Mouse (Mus musculus) lung, embryonic 16.5 days (tissue): ENCODE results near the gene Lins1. TPM values are rescaled to one million over a fixed set of nuclear protein-coding genes. Genes with fewer than 3 reads are reported as not detected.
A peak's percentile ranks its signal among the peaks of the same experiment; 100 is the strongest.

Source experiments
- ATAC-seq: fragments of 200-750 bp; cut with Nextera tagmentation; 2 replicates; pipeline ENCODE4 v1.8.0; 2017; ENCODE audit warnings: low read depth, mild to moderate bottlenecking, moderate library complexity
- H3K27ac ChIP-seq: fragments of 300-500 bp; sonication (generic); 2 replicates; pipeline ENCODE4 v1.5.1; 2014; ENCODE audit warnings: mild to moderate bottlenecking, control low read depth, low read length
- H3K27me3 ChIP-seq: fragments of 300-500 bp; sonication (generic); 2 replicates; pipeline ENCODE4 v1.6.1; 2014; ENCODE audit warnings: low read depth, low read length, mixed read lengths; ENCODE audit not compliant: control insufficient read depth, insufficient read depth
- H3K36me3 ChIP-seq: fragments of 300-500 bp; sonication (generic); 2 replicates; pipeline ENCODE4 v1.6.1; 2014; ENCODE audit warnings: low read length; ENCODE audit not compliant: control insufficient read depth, insufficient read depth
- H3K4me1 ChIP-seq: fragments of 300-500 bp; sonication (generic); replicated peaks from 2 replicates; pipeline ENCODE4 v1.6.1; 2014; ENCODE audit warnings: low read length, mixed read lengths; ENCODE audit not compliant: control insufficient read depth, insufficient read depth
- H3K4me2 ChIP-seq: fragments of 300-500 bp; sonication (generic); 2 replicates; pipeline ENCODE4 v1.6.1; 2014; ENCODE audit warnings: low read depth, low read length, control low read depth
- H3K4me3 ChIP-seq: fragments of 300-500 bp; sonication (generic); 2 replicates; pipeline ENCODE4 v1.5.1; 2014; ENCODE audit warnings: mild to moderate bottlenecking, low read length, control low read depth
- H3K9ac ChIP-seq: fragments of 300-500 bp; sonication (generic); 2 replicates; pipeline ENCODE4 v1.6.1; 2014; ENCODE audit warnings: low read length, control low read depth
- H3K9me3 ChIP-seq: fragments of 300-500 bp; sonication (generic); 2 replicates; pipeline ENCODE4 v1.6.1; 2016; ENCODE audit warnings: low read length; ENCODE audit not compliant: control insufficient read depth
- WGBS: fragments of 180-500 bp; shearing (Covaris S2); extraction: QIAGEN DNeasy Blood & Tissue Kit; methylation state at CpG from one replicate; pipeline ENCODE4 v1.1.7; 2014; 5-methylcytosine and 5-hydroxymethylcytosine counted together
- polyA plus RNA-seq: library from polyadenylated mRNA; unstranded; fragments of >200 nt; fragmentation: Nextera tagmentation; extraction: Ambion mirVana; gene quantifications from 2 replicates; pipeline ENCODE4 v1.2.1, GENCODE M21; 2015

Lins1 gene
- polyA plus RNA-seq, 1 experiment from 2014 or later, result 20.9 TPM

DNA sequence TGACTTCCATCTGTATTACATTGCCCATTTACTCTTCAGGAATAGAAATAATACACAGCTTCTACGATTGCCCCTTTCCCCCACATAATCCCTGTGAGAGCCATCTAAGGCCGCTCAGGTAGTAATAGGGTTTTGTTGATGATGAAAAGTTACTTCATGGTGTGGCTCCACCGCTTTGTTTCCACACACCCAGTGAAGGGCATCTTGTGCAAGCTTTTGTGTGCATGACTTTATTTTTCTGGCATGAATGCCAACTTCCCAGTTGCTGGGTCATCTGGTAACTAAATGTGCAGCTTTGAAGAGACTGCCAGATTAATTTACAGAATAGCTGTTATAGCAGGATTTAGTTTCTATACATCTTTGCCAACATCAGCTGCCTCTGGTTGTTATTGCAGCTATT, 14.9 kb downstream of the Lins1 start:
- Histone ChIP-seq H3K4me3 (no peak overlapping the region), H3K9me3 (no peaks in the 10 kb centered on the region), H3K4me2 (no peak overlapping the region), H3K27me3 (no peaks in the 10 kb centered on the region), H3K36me3 (peaks cover 5% of the 10 kb centered on the region; the same call in 1 of the 2 replicates), H3K9ac (no peak overlapping the region), H3K4me1 (no peaks in the 10 kb centered on the region), H3K27ac (no peak overlapping the region)
- 89% methylated on average over 3 of the region's 3 CpGs for WGBS
- no peak for ATAC-seq

DNA sequence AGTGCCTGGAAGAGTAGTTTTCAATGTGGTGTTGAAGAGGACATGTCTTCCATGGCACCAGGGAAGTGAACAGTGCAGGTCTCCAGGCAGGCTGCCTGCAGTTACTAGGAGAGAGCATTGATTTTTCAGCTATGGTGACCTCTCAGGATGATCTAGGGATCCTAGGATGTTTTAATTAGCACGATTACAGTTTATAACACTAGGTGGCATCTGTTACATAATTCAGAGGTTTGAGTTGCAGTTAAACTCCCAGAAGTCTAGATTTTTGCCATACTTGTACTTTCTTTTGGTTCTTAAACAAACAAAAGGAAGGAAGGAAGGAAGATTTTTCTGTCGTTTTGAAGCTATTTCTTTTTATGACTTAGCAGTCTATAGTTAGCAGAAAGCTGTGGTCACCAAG, 21.5 kb downstream of the Lins1 start:
- H3K4me2 ChIP-seq, result no peak overlapping the region
- WGBS, result 23% methylated on average over 2 of the region's 2 CpGs
- no peak for ATAC-seq
- H3K36me3 ChIP-seq, result peaks cover 15% of the 10 kb centered on the region
- no peaks in the 10 kb centered on the region for H3K27me3 ChIP-seq
- H3K4me1 ChIP-seq, result 0 out of 2 replicates have a peak, but pooled peaks cover 2% of the 10 kb centered on the region
- H3K27ac ChIP-seq, result no peak overlapping the region
- H3K4me3 ChIP-seq, result no peak overlapping the region
- H3K9me3 ChIP-seq, result no peaks in the 10 kb centered on the region
- 0 out of 2 replicates have a peak overlapping the region, but pooled peaks have one; percentile 5 for H3K9ac ChIP-seq

DNA sequence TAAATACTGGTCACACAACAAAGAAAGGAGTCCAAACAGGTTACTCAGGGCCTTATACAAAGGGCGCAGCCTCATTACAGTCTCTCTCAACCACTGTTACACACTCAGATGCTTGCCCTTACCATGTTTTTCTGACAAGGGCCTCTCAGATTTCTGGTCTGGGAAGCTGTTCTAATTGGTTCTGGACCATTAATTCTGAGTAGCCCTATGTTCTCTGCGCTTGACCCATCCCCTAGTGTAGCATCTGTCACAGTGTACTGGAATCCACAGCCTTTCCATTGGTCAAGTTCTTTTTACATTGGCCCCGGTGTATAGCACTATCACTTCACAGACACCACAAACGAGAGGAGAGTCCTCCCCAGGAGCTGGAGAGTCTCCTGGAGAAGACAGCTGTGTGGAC, 34.8 kb downstream of the Lins1 start:
- H3K9ac ChIP-seq, result no peak overlapping the region
- no peak overlapping the region for H3K4me3 ChIP-seq
- H3K36me3 ChIP-seq, result no peaks in the 10 kb centered on the region
- H3K4me2 ChIP-seq, result no peak overlapping the region
- no peaks in the 10 kb centered on the region for H3K4me1 ChIP-seq
- H3K27me3 ChIP-seq, result no peaks in the 10 kb centered on the region
- 88% methylated on average over 4 of the region's 4 CpGs for WGBS
- no peak overlapping the region for H3K27ac ChIP-seq
- no peaks in the 10 kb centered on the region for H3K9me3 ChIP-seq
- no peak for ATAC-seq

DNA sequence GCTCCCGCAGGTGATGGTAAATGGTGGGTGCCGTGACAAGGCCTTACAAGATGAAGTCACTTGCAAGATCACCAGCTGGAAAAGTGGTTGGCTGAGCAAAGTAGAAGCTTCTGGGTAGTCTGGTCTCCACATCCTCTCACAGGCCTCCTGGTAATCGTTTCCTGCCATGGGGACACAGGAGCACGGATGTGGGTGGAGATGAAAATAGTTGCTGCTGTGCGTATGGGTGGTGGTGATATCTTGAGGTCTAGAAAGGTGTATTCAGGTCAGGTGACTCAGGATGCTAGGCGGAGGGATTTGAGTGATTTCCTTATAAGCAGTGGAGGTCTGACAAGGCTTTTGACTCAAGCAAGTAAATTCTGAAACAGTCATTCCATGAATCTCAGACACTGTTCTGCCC, 35.3 kb downstream of the Lins1 start:
- 83% methylated on average over 6 of the region's 6 CpGs for WGBS

DNA sequence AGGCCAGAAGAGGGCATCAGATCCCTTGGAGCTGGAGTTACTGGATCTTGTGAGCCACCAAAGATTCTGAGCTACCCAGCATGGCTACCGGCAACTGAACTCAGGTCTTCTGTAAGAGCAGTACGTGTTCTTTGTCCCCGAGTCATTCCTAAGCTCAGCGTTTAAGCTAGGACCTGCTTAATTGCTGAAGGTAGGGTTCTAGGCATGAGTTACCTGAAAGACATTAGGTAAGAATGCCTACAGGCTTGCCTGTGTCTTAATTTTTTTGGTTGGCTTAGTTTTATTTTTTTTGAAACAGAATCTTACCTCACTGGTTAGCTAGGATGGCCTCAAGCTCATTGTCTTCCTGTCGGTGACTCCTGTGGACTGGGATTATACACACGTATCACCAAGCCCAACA, 38.4 kb downstream of the Lins1 start:
- Histone ChIP-seq H3K4me2 (no peak overlapping the region), H3K27ac (no peak overlapping the region), H3K9me3 (no peaks in the 10 kb centered on the region), H3K27me3 (no peaks in the 10 kb centered on the region), H3K4me1 (no peaks in the 10 kb centered on the region), H3K4me3 (no peak overlapping the region), H3K9ac (no peak overlapping the region), H3K36me3 (no peaks in the 10 kb centered on the region)
- WGBS, result 89% methylated on average over 6 of the region's 6 CpGs
- ATAC-seq, result no peak

More for the DNA sequence above, 35.3 kb downstream of the Lins1 start:
- no peak for ATAC-seq
- no peak overlapping the region for H3K4me3 ChIP-seq
- no peaks in the 10 kb centered on the region for H3K9me3 ChIP-seq
- H3K4me1 ChIP-seq, result no peaks in the 10 kb centered on the region
- H3K27ac ChIP-seq, result no peak overlapping the region
- H3K4me2 ChIP-seq, result no peak overlapping the region
- no peak overlapping the region for H3K9ac ChIP-seq
- H3K36me3 ChIP-seq, result no peaks in the 10 kb centered on the region
- H3K27me3 ChIP-seq, result no peaks in the 10 kb centered on the region

DNA sequence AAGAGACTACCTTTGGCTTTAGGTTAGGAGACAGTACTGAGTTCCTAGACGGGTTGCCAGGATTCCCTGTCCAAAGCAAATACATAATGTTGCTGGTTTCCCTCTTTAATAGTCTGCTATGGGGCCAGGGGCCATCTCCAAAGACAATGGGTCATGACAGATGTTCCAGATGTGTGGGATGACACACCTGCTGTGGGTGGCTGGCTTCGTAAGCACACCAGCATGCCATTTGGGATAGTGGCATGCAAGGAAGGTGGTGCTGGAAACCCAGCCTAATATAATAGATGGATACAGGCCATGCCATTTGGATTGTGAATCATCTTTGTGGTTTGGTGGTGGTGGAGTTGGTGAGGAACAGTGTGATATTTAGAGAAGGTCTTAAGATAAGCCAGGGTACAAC, 39.5 kb downstream of the Lins1 start:
- Histone ChIP-seq H3K9ac (no peak overlapping the region), H3K27me3 (no peaks in the 10 kb centered on the region), H3K36me3 (no peaks in the 10 kb centered on the region), H3K4me1 (no peaks in the 10 kb centered on the region), H3K9me3 (no peaks in the 10 kb centered on the region), H3K27ac (no peak overlapping the region), H3K4me2 (no peak overlapping the region), H3K4me3 (no peak overlapping the region)
- no peak for ATAC-seq
- 86% methylated on average over 2 of the region's 2 CpGs for WGBS

DNA sequence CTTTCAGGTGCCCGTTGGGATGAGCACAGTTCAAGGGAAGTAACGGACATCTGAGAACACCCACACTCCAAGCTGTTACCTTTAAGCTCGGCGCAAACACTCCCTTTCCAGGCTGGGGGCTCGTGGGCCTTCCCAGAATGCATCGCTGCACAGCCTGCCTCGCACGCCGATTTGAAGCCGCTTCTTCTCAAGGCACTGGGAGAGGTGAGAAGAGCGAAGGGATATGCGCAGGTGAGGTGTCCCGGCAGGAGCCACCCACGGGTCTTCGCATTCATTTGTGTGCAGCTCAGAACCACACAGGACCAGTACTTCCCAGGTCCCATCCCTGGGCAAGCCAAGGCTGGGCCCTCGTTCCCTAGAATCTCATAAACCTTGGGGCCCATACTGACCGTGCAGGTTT, 43.7 kb downstream of the Lins1 start:
- Histone ChIP-seq H3K4me3 (no peak overlapping the region), H3K4me1 (no peaks in the 10 kb centered on the region), H3K27me3 (no peaks in the 10 kb centered on the region), H3K4me2 (no peak overlapping the region), H3K27ac (no peak overlapping the region), H3K9me3 (no peaks in the 10 kb centered on the region), H3K9ac (no peak overlapping the region), H3K36me3 (no peaks in the 10 kb centered on the region)
- whole genome bisulfite sequencing, result 92% methylated on average over 17 of the region's 17 CpGs
- ATAC-seq, result no peak

DNA sequence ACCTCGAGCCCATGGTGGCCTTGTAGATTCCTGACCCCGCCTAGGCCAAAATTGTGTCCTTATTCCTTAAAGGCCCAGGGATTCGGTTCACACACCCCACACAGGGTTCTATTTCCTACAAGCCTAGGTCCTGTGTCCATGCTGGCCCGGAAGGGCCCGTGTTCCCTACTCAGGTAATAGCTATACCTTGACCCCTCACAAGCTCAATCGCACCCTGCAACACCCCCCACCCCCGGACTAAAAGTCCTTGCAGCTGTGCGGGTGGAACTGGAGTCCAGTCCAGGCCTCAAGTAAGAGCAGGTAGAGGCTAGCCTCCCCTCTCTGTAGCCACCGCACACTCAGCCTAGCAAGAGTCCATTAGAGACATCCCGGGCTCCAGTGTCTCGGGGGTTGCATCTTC, 44.2 kb downstream of the Lins1 start:
- H3K4me2 ChIP-seq, result no peak overlapping the region
- ATAC-seq, result no peak
- H3K9me3 ChIP-seq, result no peaks in the 10 kb centered on the region
- no peak overlapping the region for H3K27ac ChIP-seq
- H3K9ac ChIP-seq, result no peak overlapping the region
- no peaks in the 10 kb centered on the region for H3K4me1 ChIP-seq
- no peak overlapping the region for H3K4me3 ChIP-seq
- 89% methylated on average over 11 of the region's 11 CpGs for WGBS
- no peaks in the 10 kb centered on the region for H3K36me3 ChIP-seq
- H3K27me3 ChIP-seq, result no peaks in the 10 kb centered on the region

DNA sequence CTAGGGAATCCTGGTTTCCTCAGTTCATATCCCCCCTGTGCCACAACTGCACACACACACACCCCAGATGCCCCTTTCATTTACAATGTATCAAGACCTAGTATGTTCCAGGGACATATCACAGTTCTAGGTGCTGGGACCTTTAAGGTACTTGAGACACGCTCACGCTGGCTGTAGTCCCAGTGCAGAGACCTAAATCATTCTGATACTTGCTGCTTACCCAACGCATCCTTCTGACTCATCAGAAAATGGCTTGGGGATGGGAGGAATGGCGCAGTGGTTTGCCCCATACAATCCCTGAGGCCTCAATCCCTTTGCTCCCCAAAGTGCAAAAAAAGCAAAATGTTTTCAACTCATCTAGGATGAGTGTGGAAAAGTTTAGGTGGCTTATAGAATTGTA, 44.8 kb downstream of the Lins1 start:
- H3K4me2 ChIP-seq, result no peak overlapping the region
- no peaks in the 10 kb centered on the region for H3K9me3 ChIP-seq
- no peaks in the 10 kb centered on the region for H3K36me3 ChIP-seq
- H3K9ac ChIP-seq, result no peak overlapping the region
- H3K4me1 ChIP-seq, result no peaks in the 10 kb centered on the region
- H3K27me3 ChIP-seq, result no peaks in the 10 kb centered on the region
- 91% methylated on average over 4 of the region's 4 CpGs for WGBS
- H3K27ac ChIP-seq, result no peak overlapping the region
- no peak for ATAC-seq
- no peak overlapping the region for H3K4me3 ChIP-seq

DNA sequence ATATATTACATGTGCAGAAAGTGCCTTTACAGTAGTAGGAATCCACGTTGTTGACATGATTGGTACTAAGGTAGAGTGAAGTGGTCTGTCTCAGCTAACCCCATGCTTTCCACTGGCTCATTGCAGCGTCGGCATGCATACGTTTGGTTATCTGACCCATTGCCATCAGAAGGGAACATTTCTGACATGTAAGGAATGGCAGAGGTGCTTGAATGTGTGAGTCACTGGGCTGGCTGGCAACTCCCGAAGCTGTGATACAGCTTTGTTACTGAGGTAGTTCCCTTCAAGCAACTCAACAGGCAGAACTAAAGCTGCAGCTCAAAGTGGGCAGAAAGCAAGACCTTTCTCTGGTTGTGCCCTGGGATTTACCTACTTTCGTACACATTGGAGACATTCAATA, 45.3 kb downstream of the Lins1 start:
- Histone ChIP-seq H3K27me3 (no peaks in the 10 kb centered on the region), H3K27ac (no peak overlapping the region), H3K9me3 (no peaks in the 10 kb centered on the region), H3K4me2 (no peak overlapping the region), H3K4me3 (no peak overlapping the region), H3K4me1 (no peaks in the 10 kb centered on the region), H3K9ac (no peak overlapping the region), H3K36me3 (no peaks in the 10 kb centered on the region)
- WGBS, result 72% methylated on average over 6 of the region's 6 CpGs
- ATAC-seq, result no peak
